Mouse (Mus musculus) testis, adult 2 months (tissue): Measurements from ENCODE around the gene Olfr98.

Experiments used
- CTCF ChIP-seq: fragments of 200-500 bp; IDR thresholded peaks from 2 replicates; pipeline ENCODE4 v1.5.1; 2012; ENCODE audit warnings: low read depth, mild to moderate bottlenecking, inconsistent platforms, low read length, moderate library complexity; ENCODE audit not compliant: control insufficient read depth, insufficient read depth, insufficient replicate concordance
- POLR2A ChIP-seq: fragments of 200-500 bp; IDR thresholded peaks from 2 replicates; pipeline ENCODE4 v1.6.1; 2012; ENCODE audit warnings: low read depth, mild to moderate bottlenecking, inconsistent platforms, low read length, moderate library complexity; ENCODE audit not compliant: control insufficient read depth

GRCm38 (mm10) chr17:37310146-37310699, 46.7 kb upstream of the Olfr98 start:
- TF ChIP-seq CTCF (no peak), POLR2A (no peak)
